8 mouse cellular contexts compared by ENCODE assay signal in genomic region chr1:179858780-179859551, GRCm38 (mm10). TPM values are rescaled to one million over a fixed set of nuclear protein-coding genes. Genes with fewer than 3 reads are reported as not detected.
DNase-seq lines count a peak whose midpoint lies in the region; ATAC-seq and TF ChIP-seq lines count a peak whose summit lies in the region.

No protein-coding gene starts in this region.

- DNase-seq in liver, adult 2 months (ENCODE audit: extremely low read depth, low read depth, low spot score), result peak; percentile 33
- DNase-seq in liver, result no peak
- DNase-seq in cerebellum, adult 9-10 months, result peak; percentile 79
- DNase-seq in heart, adult 2 months, result no peak
- peak; percentile 67 for DNase-seq in lung, postnatal 25 days (ENCODE audit: low spot score)
- DNase-seq in telencephalon, adult 2 months (ENCODE audit: low read depth, low spot score), result peak; percentile 41
- DNase-seq in testis, postnatal 10 days (ENCODE audit: low spot score), result no peak

- TF ChIP-seq EP300 in heart, adult 2 months (IDR thresholded peaks at IDR 0.05; ENCODE audit: insufficient read depth, low read depth, low read length), result no peak

- H3K9me3 ChIP-seq in kidney, embryonic 16.5 days (ENCODE audit: low read length), result no peaks in the 10 kb centered on the region

- peak overlapping the region; percentile 33 for H3K4me2 ChIP-seq in kidney, embryonic 16.5 days (replicated peaks; ENCODE audit: low read depth, low read length)

- H3K36me3 ChIP-seq in liver, adult 2 months (ENCODE audit: control insufficient read depth, insufficient read depth, low read length), result no peaks in the 10 kb centered on the region
- H3K36me3 ChIP-seq in heart, adult 2 months (ENCODE audit: control insufficient read depth, insufficient read depth, low read length), result no peaks in the 10 kb centered on the region
- no peaks in the 10 kb centered on the region for H3K36me3 ChIP-seq in kidney, embryonic 16.5 days (ENCODE audit: insufficient read depth, low read length)

- ATAC-seq in kidney, embryonic 16.5 days (ENCODE audit: low FRiP score, low TSS enrichment), result peak; percentile 83

- H3K4me1 ChIP-seq in liver, adult 2 months (ENCODE audit: control insufficient read depth, insufficient read depth, low read length), result no peaks in the 10 kb centered on the region
- peaks cover 11% of the 10 kb centered on the region for H3K4me1 ChIP-seq in heart, adult 2 months (ENCODE audit: control insufficient read depth, insufficient read depth, low read length)
- peaks cover 8% of the 10 kb centered on the region; the same call in 1 of the 2 replicates for H3K4me1 ChIP-seq in kidney, embryonic 16.5 days (ENCODE audit: insufficient read depth, low read length)

- peak; percentile 18; the same call in 1 of the 2 replicates for TF ChIP-seq CTCF in liver, adult 2 months (IDR thresholded peaks at IDR 0.05; ENCODE audit: low read depth, low read length)
- peak; percentile 87 for TF ChIP-seq CTCF in heart, adult 2 months (IDR thresholded peaks at IDR 0.05)

- no peak overlapping the region for H3K9ac ChIP-seq in liver, adult 2 months (ENCODE audit: low read depth, low read length)
- no peak overlapping the region for H3K9ac ChIP-seq in heart, adult 2 months (ENCODE audit: low read depth, low read length)
- peak overlapping the region; percentile 50; the same call in 1 of the 2 replicates for H3K9ac ChIP-seq in kidney, embryonic 16.5 days (replicated peaks; ENCODE audit: low read length)

- H3K27ac ChIP-seq in liver, adult 2 months (replicated peaks; ENCODE audit: insufficient read depth, low read depth, low read length), result no peak overlapping the region
- no peak overlapping the region; the same call in 1 of the 2 replicates for H3K27ac ChIP-seq in heart, adult 2 months
- no peak overlapping the region for H3K27ac ChIP-seq in kidney, embryonic 16.5 days (ENCODE audit: low read length)

- TF ChIP-seq POLR2A in liver, adult 2 months (IDR thresholded peaks at IDR 0.05; ENCODE audit: extremely low read depth, insufficient read depth, low read length), result no peak
- no peak for TF ChIP-seq POLR2A in heart, adult 2 months (IDR thresholded peaks at IDR 0.05; ENCODE audit: insufficient read depth, low read depth, low read length)

- 45% methylated on average over 14 of the region's 14 CpGs for whole genome bisulfite sequencing in liver, adult 2 months
- WGBS in heart, adult 2 months, result 28% methylated on average over 14 of the region's 14 CpGs
- 43% methylated on average over 14 of the region's 14 CpGs for WGBS in kidney, embryonic 16.5 days

- no peak overlapping the region for H3K4me3 ChIP-seq in liver, adult 2 months (ENCODE audit: insufficient read depth, low read depth, low read length)
- no peak overlapping the region for H3K4me3 ChIP-seq in heart, adult 2 months
- H3K4me3 ChIP-seq in kidney, embryonic 16.5 days (ENCODE audit: low read length), result no peak overlapping the region

- intact Hi-C loops in heart, adult 2 months (cut with DNase I), result loop anchor here (2.0 to 10.0 kb wide), 3 partner anchors 258 to 566 kb away; no protein-coding TSS in a partner anchor

- H3K27me3 ChIP-seq in liver, adult 2 months (ENCODE audit: control insufficient read depth, insufficient read depth, low read length), result no peaks in the 10 kb centered on the region
- no peaks in the 10 kb centered on the region; the same call in 1 of the 2 replicates for H3K27me3 ChIP-seq in heart, adult 2 months (ENCODE audit: control insufficient read depth, insufficient read depth, low read length)
- H3K27me3 ChIP-seq in kidney, embryonic 16.5 days (ENCODE audit: insufficient read depth, low read length), result no peaks in the 10 kb centered on the region

- H3K79me2 ChIP-seq in liver, adult 2 months (ENCODE audit: control insufficient read depth, insufficient read depth, low read length), result no peaks in the 10 kb centered on the region
- no peaks in the 10 kb centered on the region for H3K79me2 ChIP-seq in heart, adult 2 months (replicated peaks; ENCODE audit: control insufficient read depth, insufficient read depth, low read length)

RNA-seq across cellular contexts. Expression of gene Ahctf1, which starts 55.5 kb away (rescaled TPM):
- 34.3 and 37.0 TPM in 2 replicates for total RNA-seq in liver, adult 2 months (2014; rRNA removed)
- polyA plus RNA-seq in liver, adult 2 months (2012; rRNA removed), result 5.2 and 5.9 TPM in 2 replicates
- total RNA-seq in heart, adult 2 months (2021), result 10 to 100 TPM; 16.3 to 18.4 TPM
- 3.9 and 7.8 TPM in 2 replicates for polyA plus RNA-seq in heart, adult 2 months (2012; rRNA removed)
- polyA plus RNA-seq in kidney, embryonic 16.5 days (2015; fragmentation: Nextera tagmentation; extraction: Ambion mirVana), result 21.2 and 26.0 TPM in 2 replicates

RNA-seq across cellular contexts. Expression of gene Gm10518, which starts 55.8 kb away (rescaled TPM):
- not detected in 2 replicates for total RNA-seq in liver, adult 2 months (2014; rRNA removed)
- not detected in 2 replicates for polyA plus RNA-seq in liver, adult 2 months (2012; rRNA removed)
- total RNA-seq in heart, adult 2 months (2021), result not detected
- polyA plus RNA-seq in heart, adult 2 months (2012; rRNA removed), result not detected in 2 replicates
- not detected in 2 replicates for polyA plus RNA-seq in kidney, embryonic 16.5 days (2015; fragmentation: Nextera tagmentation; extraction: Ambion mirVana)

Comparison
In these comparisons a context has a peak if more than half of its experiments do, and no peak if none do; other contexts are left out.
1. DNase-seq: peak in liver, adult 2 months (single experiment), cerebellum, adult 9-10 months (single experiment), lung, postnatal 25 days (single experiment) and telencephalon, adult 2 months (single experiment); none in liver (single experiment), heart, adult 2 months (0 of 2) and testis, postnatal 10 days (single experiment).